Mouse (Mus musculus): ENCODE measurements around the gene Rbp3. TPM values are rescaled to one million over a fixed set of nuclear protein-coding genes. Genes with fewer than 3 reads are reported as not detected.

The Rbp3 gene
- polyA plus RNA-seq, 1 experiment from 2014 or later, result not detected

DNA sequence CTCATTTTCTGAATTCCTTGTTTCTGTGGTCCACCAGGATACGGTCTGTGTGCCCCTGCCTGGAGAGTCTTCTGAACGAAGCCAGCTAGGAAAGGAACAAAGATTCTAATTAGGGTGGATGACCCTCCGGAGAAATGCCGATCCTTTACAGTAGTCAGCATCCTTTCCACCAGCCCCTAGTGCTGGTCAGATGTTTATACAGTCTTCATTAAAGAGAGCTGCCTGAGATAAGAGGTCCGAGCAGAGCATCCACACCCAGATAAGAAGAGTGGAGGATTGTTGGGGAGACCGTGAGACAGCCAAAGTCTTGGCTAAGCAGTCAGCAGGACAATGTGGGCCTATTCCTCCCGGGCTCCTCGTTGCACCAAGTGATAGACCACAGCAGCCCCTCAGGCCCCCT, 13.1 kb upstream of the Rbp3 start, which contains the start of gene Gdf2:
Gdf2 (plus strand) TSS at position 301 of the 400 bp plus-strand sequence.
- Histone ChIP-seq H3K4me2 (replicated peaks) (no peak within 1 kb of the TSS), H3K9me3 (no peaks in the 10 kb centered on the region), H3K9ac (no peak within 1 kb of the TSS), H3K36me3 (peaks cover 9% of the 10 kb centered on the region), H3K27ac (no peak within 1 kb of the TSS), H3K4me3 (no peak within 1 kb of the TSS), H3K4me1 (peaks cover 4% of the 10 kb centered on the region; the same call in 1 of the 2 replicates), H3K27me3 (peaks cover 9% of the 10 kb centered on the region)
- no peak for ATAC-seq (ENCODE audit: low FRiP score, low read depth)
- 66% methylated on average over 8 of the region's 8 CpGs for WGBS

DNA sequence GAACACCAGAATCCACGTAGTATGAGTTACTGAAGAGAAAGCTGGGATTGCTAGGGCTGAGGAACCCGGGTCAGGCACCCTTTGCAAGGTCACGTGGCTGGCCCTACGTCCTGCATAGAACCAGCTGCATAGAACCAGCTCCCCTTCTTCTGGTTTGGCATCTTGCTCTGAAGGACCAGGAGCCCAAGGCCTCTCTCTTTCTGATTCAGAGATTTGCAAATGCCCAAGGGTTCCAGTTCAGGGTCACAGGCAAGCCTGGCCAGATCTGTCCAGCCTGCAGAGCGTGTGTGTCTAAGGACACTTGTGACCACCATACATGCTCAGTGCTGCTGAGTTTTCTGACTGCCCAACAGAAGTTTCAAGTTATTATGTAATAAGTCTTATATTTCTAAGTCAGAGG, 11.6 kb upstream of the Rbp3 start:
- no peak overlapping the region for H3K4me3 ChIP-seq
- no peaks in the 10 kb centered on the region for H3K9me3 ChIP-seq
- H3K4me1 ChIP-seq, result peaks cover 4% of the 10 kb centered on the region; the same call in 1 of the 2 replicates
- WGBS, result 72% methylated on average over 5 of the region's 5 CpGs
- no peak overlapping the region for H3K27ac ChIP-seq
- H3K36me3 ChIP-seq, result no peaks in the 10 kb centered on the region
- peaks cover 5% of the 10 kb centered on the region for H3K27me3 ChIP-seq
- ATAC-seq (ENCODE audit: low FRiP score, low read depth), result no peak
- no peak overlapping the region for H3K4me2 ChIP-seq (replicated peaks)
- H3K9ac ChIP-seq, result no peak overlapping the region

DNA sequence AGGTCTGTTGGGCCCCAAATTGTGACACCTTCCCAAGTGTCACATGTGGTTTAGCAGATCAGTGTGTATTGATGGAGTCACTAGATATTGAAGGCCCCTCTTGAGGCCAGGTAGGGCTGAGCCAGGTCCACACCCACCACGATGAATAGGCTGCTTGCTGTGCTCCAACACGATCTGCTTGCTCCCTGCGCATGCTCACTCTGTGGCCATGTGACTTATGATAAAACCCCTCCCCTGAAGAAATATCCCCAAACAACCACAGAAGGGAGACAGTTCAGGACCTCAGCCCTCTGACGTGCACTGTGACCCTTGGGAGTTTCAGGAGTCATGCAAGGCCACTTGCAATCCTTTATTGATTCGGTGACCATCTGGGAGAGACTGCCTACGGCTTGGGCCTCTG, 7.7 kb upstream of the Rbp3 start:
- no peaks in the 10 kb centered on the region; the same call in none of the 2 replicates for H3K27me3 ChIP-seq
- no peaks in the 10 kb centered on the region for H3K36me3 ChIP-seq
- peaks cover 4% of the 10 kb centered on the region; the same call in 1 of the 2 replicates for H3K4me1 ChIP-seq
- H3K27ac ChIP-seq, result no peak overlapping the region
- 83% methylated on average over 6 of the region's 6 CpGs for WGBS
- no peak for ATAC-seq (ENCODE audit: low FRiP score, low read depth)
- no peak overlapping the region for H3K4me3 ChIP-seq
- no peak overlapping the region for H3K4me2 ChIP-seq (replicated peaks)
- no peak overlapping the region for H3K9ac ChIP-seq
- no peaks in the 10 kb centered on the region for H3K9me3 ChIP-seq

DNA sequence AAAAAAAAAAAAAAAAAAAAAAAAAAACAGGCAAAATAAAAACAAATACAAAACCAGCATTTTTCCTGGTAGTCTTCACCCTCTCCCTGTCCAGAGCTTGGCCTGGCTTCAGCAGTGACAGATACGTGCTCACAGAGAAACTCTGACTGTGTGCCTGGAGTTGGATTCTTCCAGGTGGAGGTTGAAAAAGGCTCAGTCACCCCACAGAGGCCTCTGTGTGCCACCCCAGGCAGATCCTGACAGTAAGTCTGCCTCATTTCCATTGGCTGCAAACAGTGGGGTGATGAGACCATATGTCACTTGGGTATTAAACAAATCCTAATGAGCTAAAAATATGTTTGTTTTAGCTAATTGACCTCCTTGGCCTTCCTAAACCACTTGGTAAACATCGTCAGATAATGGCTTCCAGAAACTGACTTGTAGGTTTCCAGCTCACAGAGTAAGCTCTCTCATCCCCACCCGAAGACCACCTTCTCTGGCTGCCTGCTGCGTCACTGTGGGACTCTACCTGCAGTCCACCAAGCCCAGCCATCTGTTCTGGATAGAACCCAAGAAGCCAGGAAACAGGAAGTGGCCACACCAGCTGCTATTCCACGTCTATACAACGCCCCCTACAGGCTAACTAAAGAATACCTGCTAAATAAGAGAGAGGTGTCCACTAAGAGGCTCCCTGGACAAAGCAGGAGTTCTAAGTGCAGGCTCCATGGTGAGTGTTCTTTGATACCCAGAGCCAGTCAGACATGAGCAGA, 1.4 kb upstream of the Rbp3 start:
- Histone ChIP-seq H3K4me2 (replicated peaks) (no peak overlapping the region), H3K27ac (no peak overlapping the region), H3K9ac (no peak overlapping the region), H3K4me3 (no peak overlapping the region), H3K36me3 (no peaks in the 10 kb centered on the region), H3K9me3 (no peaks in the 10 kb centered on the region), H3K4me1 (no peaks in the 10 kb centered on the region), H3K27me3 (0 out of 2 replicates have a peak, but pooled peaks cover under 1% of the 10 kb centered on the region)
- ATAC-seq (ENCODE audit: low FRiP score, low read depth), result no peak
- WGBS, result 43% methylated on average over 6 of the region's 6 CpGs

DNA sequence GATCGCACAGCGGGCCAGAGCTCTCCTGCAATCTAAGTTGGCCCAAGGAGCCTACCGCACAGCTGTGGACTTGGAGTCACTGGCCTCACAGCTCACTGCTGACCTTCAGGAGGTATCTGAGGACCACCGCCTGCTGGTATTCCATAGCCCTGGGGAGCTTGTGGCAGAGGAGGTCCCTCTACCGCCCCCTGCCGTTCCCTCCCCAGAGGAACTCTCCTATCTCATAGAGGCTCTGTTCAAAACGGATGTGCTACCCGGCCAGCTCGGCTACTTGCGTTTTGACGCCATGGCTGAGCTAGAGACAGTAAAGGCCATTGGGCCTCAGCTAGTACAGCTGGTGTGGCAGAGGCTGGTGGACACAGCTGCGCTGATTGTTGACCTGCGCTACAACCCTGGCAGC, 2.3 kb downstream of the Rbp3 start:
- Histone ChIP-seq H3K9me3 (no peaks in the 10 kb centered on the region), H3K4me3 (no peak overlapping the region), H3K27ac (no peak overlapping the region), H3K27me3 (0 out of 2 replicates have a peak, but pooled peaks cover 12% of the 10 kb centered on the region), H3K9ac (no peak overlapping the region), H3K36me3 (no peaks in the 10 kb centered on the region), H3K4me1 (no peaks in the 10 kb centered on the region), H3K4me2 (replicated peaks) (no peak overlapping the region)
- WGBS, result 79% methylated on average over 13 of the region's 13 CpGs
- ATAC-seq (ENCODE audit: low FRiP score, low read depth), result no peak

DNA sequence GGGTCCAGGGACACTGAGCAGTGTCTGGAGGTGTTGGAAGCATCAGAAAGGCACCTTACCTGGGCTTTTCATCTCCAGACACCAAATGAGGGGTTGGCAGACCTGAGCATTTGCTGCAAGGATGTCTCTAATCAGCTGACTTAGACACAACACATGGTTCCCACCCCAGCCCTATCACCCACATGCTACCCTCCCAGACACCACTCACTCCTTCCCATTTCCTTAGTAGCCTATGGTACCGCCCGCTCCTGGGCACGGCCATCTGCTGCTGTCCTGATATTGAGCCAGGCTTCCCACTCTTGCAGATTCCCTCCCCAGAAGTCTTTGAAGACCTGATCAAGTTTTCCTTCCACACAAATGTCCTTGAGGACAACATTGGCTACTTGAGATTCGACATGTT, 4.4 kb downstream of the Rbp3 start:
- H3K4me3 ChIP-seq, result no peak overlapping the region
- ATAC-seq (ENCODE audit: low FRiP score, low read depth), result no peak
- WGBS, result 93% methylated on average over 4 of the region's 4 CpGs
- no peak overlapping the region for H3K27ac ChIP-seq
- H3K27me3 ChIP-seq, result 0 out of 2 replicates have a peak, but pooled peaks cover 12% of the 10 kb centered on the region
- H3K4me1 ChIP-seq, result no peaks in the 10 kb centered on the region
- no peak overlapping the region for H3K4me2 ChIP-seq (replicated peaks)
- H3K9ac ChIP-seq, result no peak overlapping the region
- no peaks in the 10 kb centered on the region for H3K9me3 ChIP-seq
- H3K36me3 ChIP-seq, result no peaks in the 10 kb centered on the region

DNA sequence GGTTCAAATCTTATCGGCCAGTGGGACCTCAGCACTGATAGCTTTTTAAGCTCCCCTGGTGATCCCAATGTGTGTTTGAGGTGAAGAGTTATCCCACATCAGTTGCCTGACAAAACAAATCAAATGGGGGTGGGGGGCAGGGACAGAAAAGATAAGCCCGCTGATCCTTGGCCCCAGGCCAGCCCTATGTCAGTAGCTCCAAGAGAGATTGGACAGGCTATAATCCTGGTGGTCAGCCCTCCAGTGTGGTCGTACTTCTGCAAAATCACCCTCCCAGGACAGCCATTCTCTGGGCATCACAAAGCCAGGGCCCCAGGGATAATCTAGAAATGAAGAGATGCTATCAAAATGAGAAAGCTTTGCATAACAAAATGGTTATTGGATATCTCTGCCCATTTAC, 5.0 kb downstream of the Rbp3 start:
- Histone ChIP-seq H3K27me3 (0 out of 2 replicates have a peak, but pooled peaks cover 12% of the 10 kb centered on the region), H3K27ac (no peak overlapping the region), H3K36me3 (no peaks in the 10 kb centered on the region), H3K9ac (no peak overlapping the region), H3K9me3 (no peaks in the 10 kb centered on the region), H3K4me1 (no peaks in the 10 kb centered on the region), H3K4me2 (replicated peaks) (no peak overlapping the region), H3K4me3 (no peak overlapping the region)
- WGBS, result 76% methylated on average over 3 of the region's 3 CpGs
- no peak for ATAC-seq (ENCODE audit: low FRiP score, low read depth)

DNA sequence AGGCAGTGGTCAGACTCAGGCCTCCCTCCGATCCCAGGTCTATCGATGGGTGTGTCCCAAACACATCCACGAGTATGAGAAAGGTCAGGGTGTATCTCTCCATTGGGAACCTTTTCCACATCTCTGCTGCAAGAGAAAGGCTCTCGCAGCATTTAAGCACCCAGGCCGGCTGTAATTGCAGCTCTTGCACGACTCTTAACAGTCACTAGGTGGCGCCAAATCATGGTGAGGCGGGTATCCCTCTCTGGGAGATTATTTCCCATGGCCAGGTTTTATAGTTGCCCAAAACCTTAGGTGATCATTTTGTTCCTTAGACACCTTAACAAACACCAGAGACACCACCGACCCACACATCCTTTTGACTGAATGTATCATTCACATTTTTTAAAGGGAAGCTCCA, 5.5 kb downstream of the Rbp3 start:
- H3K9me3 ChIP-seq, result no peaks in the 10 kb centered on the region
- H3K36me3 ChIP-seq, result no peaks in the 10 kb centered on the region
- H3K4me2 ChIP-seq (replicated peaks), result no peak overlapping the region
- 0 out of 2 replicates have a peak, but pooled peaks cover 12% of the 10 kb centered on the region for H3K27me3 ChIP-seq
- 16% methylated on average over 9 of the region's 9 CpGs for WGBS
- no peak overlapping the region for H3K9ac ChIP-seq
- no peaks in the 10 kb centered on the region for H3K4me1 ChIP-seq
- H3K4me3 ChIP-seq, result no peak overlapping the region
- H3K27ac ChIP-seq, result no peak overlapping the region
- no peak for ATAC-seq (ENCODE audit: low FRiP score, low read depth)

DNA sequence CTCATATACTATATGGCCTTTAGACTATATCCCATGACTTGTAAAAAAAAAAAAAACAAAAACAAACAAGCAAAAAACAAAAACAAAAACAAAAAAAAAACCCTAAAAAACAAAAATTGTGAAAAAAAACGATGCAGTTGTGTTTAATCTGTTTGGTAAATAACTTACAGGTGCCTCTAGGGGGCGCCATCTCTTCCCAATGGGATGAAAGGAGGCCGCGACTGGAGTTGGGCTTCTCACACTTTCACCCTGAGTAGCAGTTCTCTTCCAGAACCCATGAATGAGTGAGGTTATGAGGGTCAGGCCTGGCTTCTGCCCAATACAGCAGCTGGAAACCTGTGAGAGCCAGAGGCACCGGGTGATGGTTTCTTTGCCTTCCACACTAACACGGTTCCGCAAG, 11.9 kb downstream of the Rbp3 start:
- Histone ChIP-seq H3K4me2 (replicated peaks) (no peak overlapping the region), H3K9me3 (no peaks in the 10 kb centered on the region), H3K9ac (no peak overlapping the region), H3K4me3 (no peak overlapping the region), H3K27me3 (no peaks in the 10 kb centered on the region), H3K36me3 (no peaks in the 10 kb centered on the region), H3K27ac (no peak overlapping the region), H3K4me1 (no peaks in the 10 kb centered on the region)
- no peak for ATAC-seq (ENCODE audit: low FRiP score, low read depth)
- 65% methylated on average over 7 of the region's 7 CpGs for WGBS

DNA sequence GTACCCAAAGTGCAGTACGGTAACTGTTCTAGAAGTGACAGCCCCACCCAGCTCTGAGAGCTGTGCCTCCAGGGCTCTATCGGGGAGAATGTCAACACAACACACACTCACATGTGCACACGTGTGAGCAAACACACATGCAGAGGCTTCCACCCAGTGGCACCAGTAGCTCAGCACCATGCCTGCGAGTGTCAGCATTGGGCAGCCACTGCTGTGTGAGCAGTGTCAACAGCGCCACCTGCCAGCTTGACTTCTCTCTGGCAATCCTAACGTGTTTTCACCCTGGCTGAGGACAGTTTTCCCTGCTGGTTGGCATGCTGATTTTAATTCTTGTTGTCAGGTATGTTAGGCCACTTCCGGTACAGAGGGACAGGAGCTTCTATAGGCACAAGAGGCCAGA, 18.9 kb downstream of the Rbp3 start:
- Histone ChIP-seq H3K27ac (no peak overlapping the region), H3K9me3 (no peaks in the 10 kb centered on the region), H3K9ac (no peak overlapping the region), H3K27me3 (peaks cover 21% of the 10 kb centered on the region), H3K4me1 (peaks cover under 1% of the 10 kb centered on the region; the same call in 1 of the 2 replicates), H3K4me2 (replicated peaks) (no peak overlapping the region), H3K36me3 (no peaks in the 10 kb centered on the region), H3K4me3 (no peak overlapping the region)
- 44% methylated on average over 7 of the region's 7 CpGs for WGBS
- no peak for ATAC-seq (ENCODE audit: low FRiP score, low read depth)

DNA sequence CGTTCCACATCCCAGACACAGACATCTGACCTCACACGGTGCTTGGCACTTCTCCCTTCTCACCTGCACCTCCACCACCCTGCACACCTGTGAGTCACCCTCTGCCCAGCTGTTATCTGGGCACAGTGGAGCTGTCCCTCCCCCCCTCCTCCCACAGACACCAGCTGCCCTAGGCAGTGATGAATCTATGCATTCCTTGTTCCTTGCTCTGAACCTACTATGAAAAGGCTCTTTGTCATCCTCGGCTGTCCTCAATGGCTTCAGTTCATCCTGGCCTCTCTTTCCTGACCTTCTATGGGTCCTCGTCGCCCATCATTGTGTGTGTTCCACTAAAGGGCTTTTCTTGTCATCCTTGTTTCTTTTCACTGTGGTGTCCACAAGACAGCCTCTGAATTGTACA, 20.9 kb downstream of the Rbp3 start:
- WGBS, result 70% methylated on average over 5 of the region's 5 CpGs
- Histone ChIP-seq H3K27ac (no peak overlapping the region), H3K36me3 (no peaks in the 10 kb centered on the region), H3K4me1 (peaks cover 15% of the 10 kb centered on the region), H3K4me2 (replicated peaks) (no peak overlapping the region), H3K27me3 (peaks cover 39% of the 10 kb centered on the region), H3K9me3 (no peaks in the 10 kb centered on the region), H3K4me3 (no peak overlapping the region), H3K9ac (no peak overlapping the region)
- no peak for ATAC-seq (ENCODE audit: low FRiP score, low read depth)

DNA sequence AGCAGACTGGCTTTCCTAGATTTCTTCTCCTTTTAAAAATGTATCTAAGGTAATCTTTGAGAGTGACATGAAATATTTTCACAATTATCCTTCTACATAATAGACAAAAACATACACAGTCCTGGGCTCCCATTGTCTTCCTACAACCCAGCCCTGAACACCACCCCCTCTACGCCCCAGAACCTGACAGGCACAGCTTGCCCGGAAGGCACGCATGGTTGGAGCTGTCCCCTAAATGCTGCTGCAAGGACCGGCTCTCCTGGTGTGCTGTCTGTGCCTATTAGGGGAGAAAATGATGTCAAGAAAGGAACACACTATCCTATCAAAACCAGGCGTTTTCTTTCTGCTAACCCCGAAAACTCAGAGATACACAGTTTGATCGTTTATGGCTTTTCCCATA, 23.9 kb downstream of the Rbp3 start:
- Histone ChIP-seq H3K36me3 (no peaks in the 10 kb centered on the region), H3K9ac (no peak overlapping the region), H3K4me3 (peak overlapping the region; percentile 47), H3K27me3 (peaks cover 39% of the 10 kb centered on the region), H3K4me2 (replicated peaks) (peak overlapping the region; percentile 84), H3K27ac (no peak overlapping the region), H3K9me3 (no peaks in the 10 kb centered on the region), H3K4me1 (peaks cover 15% of the 10 kb centered on the region)
- WGBS, result 12% methylated on average over 7 of the region's 7 CpGs
- no peak for ATAC-seq (ENCODE audit: low FRiP score, low read depth)

All from limb, embryonic 13.5 days (tissue).